Mouse (Mus musculus): Measurements from ENCODE around the gene Msh5. TPM values are rescaled to one million over a fixed set of nuclear protein-coding genes. Genes with fewer than 3 reads are reported as not detected.
A peak's percentile ranks its signal among the peaks of the same experiment; 100 is the strongest.
"Not testable (repeated sequence)": the region's sequence is repeated elsewhere in the genome, so short reads cannot be mapped to it uniquely, and the experiment has no call there.

Msh5 gene
- polyA plus RNA-seq, 1 experiment = 5.2 TPM

DNA sequence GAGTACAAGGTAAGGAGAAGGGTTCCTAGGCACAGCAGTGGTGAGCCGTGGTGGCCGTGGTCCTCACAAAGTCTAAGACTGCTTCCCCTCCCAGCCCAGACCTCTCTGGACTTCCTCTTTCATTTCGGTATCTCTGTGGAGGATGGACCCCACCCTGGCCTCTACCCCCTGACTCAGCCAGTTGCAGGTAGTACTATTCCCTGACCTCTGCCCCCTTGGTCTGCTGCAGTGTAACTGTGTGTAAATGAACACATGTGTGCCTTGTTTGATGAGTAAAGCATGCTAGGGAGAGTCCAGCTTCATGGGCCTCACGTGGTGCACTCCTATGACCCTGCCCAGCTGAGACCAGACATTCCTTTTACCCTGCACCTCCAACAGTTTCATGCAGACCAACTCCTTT lies 22.8 kb downstream of the Msh5 start:
- DNase-seq (ENCODE audit: low read depth) = no peak

DNA sequence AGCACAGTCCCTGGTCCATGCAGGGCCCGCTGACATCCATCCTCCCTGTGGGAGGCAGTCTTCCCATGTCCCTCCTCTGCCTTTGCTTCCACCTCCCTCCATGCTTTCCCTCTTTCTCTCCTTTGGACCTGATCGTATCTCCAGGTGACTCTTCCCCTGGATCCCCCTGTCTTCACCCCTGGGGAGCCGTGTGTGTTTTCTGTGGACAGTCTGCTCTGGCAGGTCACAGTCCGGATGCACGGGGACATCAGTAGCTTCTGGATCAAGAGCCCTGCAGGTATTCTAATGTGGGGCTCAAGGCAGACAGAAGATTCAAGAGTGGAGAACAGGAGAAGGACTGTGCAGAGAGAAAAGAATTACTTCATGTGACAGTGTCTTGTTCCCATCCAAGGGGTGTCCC lies 23.3 kb downstream of the Msh5 start:
- no peak for DNase-seq (ENCODE audit: low read depth)

DNA sequence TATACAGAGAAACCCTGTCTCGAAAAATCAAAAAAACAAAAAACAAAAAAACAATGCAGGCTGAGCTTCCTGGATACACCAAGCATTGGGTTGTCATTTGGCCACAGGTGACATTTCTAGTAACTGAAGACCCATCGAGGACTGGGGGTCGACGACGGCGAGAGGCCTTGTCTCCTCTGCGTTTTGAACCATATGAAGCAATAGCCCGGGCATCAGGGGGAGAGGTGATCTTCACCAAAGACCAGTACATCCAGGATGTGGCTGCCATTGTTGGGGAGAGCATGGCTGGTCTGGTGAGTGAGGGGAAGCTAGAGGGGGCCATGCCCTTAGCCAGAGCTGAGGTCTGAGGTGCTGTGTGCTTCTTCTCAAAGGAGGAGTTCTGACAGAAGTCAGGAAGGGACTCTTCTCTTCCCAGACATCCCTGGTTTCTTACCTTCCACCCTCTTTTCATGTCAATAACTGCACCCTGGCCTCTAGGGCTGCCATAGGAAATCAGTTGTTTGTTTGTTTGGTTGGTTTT lies 23.9 kb downstream of the Msh5 start:
- no peak for DNase-seq (ENCODE audit: low read depth)

DNA sequence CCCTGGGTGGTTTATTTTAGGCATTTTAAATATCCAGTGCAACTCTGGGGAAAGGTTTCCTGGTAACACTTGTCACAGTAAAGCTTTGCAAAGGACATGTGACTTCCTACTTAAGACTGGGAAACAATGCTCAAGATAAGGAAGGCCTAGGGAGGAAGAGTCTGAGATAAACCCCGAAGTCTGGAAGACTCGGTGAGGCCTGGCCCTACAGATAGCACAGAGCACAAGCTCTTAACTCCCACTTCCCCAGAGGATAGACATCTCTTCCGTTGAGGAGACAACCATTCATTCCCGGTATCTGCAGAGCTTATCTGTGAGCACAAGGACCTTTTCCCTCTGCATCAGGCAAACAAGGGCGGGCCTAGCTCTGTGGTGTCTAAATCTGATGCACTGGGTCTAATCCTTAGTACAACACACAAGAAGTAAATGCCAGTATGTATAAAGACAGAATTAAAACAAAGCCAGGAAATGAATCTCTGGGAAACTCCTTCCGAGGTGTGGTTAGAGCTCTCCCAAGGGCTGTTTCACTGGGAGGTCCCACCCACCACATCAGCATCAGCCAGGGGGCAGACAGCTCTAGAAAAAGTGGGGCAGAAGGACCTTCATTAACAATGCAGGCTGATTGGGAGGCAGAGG lies 24.6 kb downstream of the Msh5 start:
- DNase-seq (ENCODE audit: low read depth) = no peak

DNA sequence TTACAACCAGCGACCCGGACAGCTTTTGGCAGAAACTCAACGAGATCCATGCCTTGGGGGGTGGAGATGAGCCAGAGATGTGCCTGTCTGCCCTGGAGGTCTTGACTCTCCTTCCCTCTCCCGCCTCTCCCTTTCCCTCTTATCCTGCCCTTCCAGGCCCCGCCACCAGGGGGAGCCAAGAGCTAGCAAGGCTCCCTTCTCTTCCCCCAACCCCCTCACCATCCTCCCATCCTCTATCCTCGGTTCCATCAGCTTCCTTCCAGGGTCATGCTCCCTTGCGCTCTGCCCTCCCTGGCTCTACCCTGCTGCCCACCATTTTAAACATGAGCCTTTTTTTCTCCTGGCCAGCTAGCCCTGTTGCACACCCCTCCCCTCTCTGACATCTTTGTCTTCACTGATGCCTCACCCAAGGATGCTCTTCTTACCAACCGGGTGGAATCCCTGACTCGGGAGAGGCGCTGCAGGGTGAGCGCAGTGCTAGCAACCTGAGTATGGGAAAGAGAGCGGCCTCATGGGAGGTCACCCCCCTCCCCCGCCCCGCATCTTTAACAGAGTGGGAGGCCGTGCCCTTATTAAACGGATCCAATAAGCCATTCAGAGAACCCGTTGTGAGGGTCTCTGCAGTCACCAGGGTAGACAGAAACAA lies 25.3 kb downstream of the Msh5 start:
- DNase-seq (ENCODE audit: low read depth) = no peak

DNA sequence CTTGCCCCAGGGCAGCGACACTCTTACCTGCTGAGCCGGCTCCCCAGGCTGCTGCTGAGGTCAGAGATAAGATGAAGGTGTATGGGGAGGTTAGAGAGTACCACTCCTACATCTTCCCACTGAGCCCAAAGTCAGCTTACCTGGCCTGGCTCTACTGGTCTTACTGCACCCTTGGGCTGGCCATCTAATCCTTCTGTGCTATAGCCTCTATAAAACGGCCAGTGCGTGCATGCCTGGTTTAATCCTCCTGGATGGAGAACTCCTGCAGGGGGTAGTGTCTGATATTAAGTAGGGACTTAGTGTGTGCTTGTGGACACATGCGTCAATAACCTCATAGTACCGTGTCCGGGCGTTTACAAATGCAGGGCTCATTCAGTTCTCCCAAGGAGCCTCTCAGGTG lies 26.0 kb downstream of the Msh5 start:
- peak; percentile 54 for DNase-seq (ENCODE audit: low read depth)

DNA sequence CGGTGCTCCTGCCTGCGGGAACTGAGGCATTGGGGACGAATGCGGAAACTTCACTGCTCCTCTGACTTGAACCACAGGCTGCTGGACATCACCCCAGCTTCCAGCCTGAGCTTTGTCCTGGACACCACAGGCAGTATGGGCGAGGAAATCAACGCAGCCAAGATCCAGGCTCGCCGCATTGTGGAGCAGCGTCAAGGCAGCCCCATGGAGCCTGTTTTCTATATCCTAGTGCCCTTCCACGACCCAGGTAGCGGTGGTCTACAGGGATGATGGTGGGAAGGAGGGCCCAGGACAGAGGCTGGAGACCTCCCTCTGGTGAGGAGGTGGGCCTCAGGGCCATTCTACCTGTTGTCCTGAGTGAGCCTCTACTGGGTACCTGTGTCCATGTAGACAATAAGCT lies 26.7 kb downstream of the Msh5 start:
- no peak for DNase-seq (ENCODE audit: low read depth)

DNA sequence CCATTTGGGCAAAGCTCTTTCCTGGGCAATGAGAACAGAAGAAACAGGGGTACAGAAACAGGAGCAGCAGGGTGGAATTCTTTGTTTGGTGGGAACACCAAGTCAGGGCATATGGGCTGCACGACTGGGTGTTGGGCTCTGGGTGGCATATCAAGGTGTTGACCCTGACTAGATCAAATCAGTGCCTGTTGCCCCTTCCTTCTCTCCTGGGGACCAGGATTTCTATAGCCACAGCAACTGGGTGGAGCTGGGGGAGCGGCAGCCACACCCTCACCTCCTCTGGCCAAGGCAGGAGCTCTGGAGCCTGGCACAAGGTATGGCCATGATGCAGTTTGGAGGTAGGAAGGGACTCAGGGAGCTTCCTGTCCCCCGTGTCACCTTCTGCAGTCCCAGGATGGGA lies 28.4 kb downstream of the Msh5 start:
- DNase-seq (ENCODE audit: low read depth) = no peak

DNA sequence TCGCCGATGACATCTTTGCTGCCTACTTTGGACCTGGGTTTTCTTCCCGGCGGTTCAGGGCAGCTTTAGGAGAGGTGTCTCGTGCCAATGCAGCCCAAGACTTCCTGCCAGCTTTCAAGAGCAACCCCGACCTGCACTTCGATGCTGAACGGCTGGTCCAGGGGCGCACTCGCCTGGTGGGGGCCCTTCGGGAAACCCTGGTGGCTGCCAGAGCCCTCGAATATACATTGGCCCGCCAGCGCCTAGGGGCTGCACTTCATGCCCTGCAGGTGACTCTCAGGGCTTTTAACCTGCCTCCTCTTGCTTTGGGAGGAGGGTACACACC lies 28.9 kb downstream of the Msh5 start:
- no peak for DNase-seq (ENCODE audit: low read depth)

DNA sequence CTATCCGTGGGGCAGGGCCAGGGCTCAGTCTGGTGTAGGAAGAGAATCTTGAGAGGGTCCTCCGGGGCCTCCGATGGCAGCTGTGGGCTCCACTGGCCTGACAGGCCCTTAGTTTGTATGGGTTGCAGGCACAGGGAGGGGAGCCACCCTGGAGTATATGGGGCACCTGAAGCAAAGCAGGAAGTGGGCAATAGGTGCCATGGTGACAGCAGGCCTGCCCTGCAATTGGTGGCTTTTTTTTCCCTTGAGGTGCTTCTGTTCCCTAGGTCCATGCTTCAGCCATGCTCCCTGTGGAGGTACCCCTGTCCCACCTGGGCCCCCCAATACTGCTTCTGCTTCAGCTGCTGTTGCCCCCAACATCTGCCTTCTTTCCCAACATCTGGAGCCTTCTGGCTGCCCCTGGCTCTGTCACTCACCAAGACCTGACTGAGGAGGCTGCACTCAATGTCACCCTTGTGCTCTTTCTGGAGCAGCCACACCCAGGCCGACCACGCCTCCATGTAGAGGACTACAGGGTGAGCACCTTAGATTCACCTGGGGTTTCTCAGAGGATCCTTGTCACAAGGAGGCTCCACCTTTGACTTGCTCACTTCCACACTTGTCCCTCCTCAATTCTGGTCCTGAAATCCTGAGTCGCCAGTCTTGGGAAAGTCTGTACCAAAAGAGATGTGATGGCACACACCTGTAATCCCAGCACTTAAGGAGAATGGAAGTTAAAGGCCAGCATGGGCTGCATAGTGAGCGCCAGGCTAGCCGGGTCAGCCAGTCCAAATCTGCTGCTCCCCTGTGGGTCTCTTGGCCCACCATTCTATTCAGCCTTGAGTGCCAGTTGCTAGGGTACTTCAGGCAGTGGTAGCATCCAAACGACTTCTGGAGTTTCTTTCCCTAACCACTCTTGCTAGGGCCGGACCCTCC lies 29.5 kb downstream of the Msh5 start:
- no peak for DNase-seq (ENCODE audit: low read depth)

DNA sequence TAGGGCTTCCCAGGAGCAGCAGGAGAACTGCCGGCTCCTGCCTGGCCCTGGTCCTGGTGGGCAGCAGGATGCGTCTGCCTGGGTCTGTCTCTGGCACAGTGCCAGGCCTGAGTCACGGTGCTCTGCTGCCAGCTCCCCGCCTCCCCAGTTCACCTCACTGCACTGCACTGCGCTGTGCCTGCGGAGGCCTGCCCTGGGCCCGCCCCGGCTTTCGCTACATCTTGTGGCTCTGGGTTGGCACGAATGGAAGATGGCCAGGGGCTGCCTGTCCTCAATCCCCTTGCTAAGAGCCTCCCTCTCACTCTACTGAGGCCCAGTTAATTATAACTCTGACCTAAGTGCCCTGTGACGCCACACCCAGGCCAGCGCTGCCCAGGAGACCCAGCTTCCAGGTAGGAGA lies 30.2 kb downstream of the Msh5 start, which contains the start of gene Vwa7:
Gene Vwa7, plus strand, starts transcription at position 204 of the 400 bp plus-strand sequence.
- no peak for DNase-seq (ENCODE audit: low read depth)

DNA sequence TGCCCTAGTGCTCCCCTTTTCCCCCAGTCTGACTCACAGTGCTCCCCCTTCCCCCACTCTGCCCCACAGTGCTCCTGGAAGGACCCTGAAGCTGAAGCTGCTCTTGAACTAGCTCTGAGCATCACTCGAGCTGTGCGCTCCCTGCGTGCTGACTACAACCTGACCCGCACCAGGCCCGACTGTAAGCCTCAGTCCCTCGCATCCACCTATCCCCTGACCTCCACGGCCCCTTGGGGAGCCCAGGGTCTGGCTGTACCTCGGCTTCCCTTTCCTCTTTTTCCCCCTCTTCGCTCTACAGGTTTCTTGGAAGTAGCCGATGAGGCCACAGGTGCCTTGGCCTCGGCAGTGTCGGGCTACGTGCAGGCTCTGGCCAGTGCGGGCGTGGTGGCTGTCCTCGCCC lies 31.2 kb downstream of the Msh5 start:
- DNase-seq (ENCODE audit: low read depth) = no peak

DNA sequence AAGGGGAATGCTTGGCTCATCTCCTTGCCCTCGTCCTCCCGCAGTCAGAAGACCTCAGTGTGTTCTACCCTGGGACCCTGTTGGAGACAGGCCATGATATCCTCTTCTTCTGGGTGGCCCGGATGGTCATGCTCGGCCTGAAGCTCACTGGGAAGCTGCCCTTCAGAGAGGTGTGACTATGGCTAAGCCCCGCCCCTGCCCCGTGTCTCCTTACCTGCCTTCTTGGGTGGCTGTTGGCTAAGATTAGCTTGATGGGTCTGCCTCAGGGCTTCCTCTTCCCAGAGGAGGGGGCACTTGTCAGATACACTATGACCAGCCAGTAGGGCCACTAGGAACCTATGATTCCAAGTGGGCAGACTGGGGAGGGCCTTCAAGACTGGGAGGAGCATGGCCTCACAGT lies 33.3 kb downstream of the Msh5 start:
- no peak for DNase-seq (ENCODE audit: low read depth)

DNA sequence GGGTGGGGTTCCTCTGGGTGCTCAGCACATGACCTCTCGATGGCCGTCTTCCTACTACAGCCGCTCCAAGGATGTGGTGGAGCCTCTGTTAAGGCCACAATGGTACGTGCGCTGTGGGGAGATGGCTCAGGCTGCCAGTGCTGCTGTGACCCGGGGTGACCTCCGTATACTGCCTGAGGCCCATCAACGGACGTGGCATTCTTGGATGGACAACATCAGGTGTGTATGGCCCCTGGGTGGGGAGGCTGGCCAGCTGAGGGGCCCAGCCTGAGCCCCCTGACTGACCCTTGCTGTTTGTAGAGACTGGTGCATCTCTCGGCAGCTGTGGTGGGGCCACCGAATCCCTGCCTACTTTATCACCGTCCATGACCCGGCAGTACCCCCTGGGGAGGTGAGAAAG lies 34.1 kb downstream of the Msh5 start:
- no peak for DNase-seq (ENCODE audit: low read depth)

DNA sequence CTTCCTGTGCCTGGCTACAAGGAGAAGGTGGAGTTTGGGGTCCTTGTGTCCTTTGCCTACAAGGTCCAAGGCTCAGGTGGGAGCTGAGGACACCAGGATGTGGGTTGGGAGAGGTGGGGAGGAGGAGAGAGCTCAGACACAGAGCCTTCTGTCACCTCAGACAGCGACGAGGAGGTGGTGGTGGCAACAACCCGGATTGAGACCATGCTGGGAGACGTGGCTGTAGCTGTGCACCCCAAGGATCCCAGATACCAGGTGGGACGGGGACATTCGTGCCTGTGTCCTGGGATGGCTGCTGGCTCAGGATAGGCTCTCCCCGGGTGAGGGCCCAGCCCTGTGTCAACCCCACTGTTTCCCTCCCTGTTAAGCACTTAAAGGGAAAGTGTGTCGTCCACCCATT lies 35.1 kb downstream of the Msh5 start:
- no peak for DNase-seq (ENCODE audit: low read depth)

DNA sequence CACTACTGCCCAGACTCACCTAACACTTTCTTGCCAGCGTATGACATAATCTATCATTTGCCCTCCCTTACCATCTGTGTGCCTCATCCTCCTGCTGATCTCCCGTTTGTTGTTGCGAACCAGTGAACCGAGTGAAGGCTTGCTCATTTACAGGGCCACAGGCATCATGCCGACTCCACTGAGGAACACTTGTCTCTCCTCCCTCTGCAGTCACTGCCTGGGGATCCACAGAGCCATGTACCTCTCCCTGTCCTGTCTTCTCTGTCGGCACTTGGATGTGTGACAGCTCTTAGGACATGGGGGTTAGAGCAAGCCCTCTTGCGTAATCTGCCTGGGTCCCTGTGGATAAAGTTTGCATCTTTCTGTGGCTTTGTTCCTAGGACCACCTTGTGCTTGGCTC lies 37.0 kb downstream of the Msh5 start:
- no peak for DNase-seq (ENCODE audit: low read depth)

DNA sequence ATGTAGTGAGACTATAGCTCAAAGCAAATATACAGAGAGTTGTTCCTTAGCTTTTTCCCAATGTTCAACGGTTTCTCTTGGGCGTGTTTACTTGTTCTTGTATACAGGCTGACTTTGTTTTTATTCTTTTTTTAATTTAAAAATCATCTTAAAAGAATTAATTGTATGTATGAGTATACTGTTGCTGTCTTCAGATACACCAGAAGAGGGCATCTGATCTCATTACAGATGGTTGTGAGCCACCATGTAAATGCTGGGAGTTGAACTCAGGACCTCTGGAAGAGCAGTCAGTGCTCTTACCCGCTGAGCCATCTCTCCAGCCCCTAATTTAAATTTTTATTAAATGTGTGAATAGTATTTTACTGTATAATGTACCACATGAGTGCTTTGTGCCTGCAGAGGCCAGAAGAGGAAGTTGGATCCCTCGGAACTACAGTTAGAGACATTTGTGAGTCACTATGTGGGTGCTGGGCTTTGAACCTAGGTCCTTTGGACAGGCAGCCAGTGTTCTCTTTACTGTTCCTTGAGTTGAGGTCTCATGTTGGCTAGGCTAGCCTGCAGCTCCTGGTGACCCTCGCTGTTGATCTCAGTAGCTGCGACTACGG lies 39.1 kb downstream of the Msh5 start:
- no peak for DNase-seq (ENCODE audit: low read depth)

DNA sequence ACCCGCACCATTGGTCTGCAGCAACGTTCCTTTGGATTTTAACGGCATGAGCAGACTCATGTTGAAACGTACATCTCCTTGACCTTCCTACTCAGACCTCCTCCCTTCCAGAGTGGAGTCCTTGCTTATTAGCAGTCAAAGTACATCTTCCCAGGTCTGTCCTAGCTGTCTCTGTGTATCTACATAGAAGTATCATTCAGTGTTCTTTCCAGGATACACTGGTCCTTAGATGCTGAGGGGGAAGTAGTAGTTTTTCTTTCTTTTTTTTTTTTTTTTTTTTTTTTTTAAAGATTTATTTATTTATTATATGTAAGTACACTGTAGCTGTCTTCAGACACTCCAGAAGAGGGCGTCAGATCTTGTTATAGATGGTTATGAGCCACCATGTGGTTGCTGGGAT lies 40.6 kb downstream of the Msh5 start:
- DNase-seq (ENCODE audit: low read depth) = not testable (repeated sequence)

DNA sequence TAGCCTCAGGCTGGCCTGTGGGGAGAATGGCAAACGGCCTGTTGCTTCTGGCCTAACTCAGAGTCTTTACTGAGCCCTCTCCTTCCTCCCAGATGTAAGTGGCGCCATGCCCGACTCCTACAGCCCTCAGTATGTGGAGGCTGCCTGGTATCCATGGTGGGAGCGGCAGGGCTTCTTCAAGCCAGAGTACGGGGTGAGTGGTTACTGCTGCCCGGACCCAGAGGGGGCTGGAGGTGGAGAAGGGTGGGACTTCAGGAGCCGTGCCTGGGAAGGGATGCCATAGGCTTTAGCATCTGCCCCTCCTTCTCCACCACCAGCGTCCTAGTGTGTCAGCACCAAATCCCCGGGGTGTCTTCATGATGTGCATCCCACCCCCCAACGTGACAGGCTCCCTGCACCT lies 41.4 kb downstream of the Msh5 start:
- DNase-seq (ENCODE audit: low read depth) = no peak

DNA sequence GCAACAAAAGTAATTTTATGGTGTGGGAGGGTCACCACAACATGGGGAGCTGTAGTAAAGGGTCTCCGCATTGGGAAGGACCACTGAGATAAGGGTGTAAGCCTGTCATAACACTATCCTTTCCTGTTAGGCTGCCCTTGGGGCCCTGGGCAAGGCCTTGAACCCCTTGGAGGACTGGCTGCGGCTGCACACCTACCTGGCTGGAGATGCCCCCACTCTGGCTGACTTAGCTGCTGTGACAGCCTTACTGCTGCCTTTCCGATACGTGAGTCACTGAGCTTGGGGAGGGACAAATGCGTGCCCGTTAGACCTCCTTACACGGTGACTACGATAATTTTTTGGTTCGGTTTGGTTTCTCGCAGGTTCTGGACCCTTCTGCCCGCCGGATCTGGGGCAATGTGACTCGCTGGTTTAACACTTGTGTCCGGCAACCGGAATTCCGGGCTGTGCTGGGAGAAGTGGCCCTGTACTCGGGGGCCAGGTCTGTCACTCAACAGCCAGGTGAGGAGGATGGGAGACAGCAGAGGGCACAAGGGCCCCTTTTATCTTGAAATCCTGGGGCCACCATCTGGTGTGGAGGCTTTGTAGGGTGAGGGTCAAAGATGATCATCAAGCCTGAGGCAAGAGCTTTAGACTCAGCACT lies 42.3 kb downstream of the Msh5 start:
- no peak for DNase-seq (ENCODE audit: low read depth)

DNA sequence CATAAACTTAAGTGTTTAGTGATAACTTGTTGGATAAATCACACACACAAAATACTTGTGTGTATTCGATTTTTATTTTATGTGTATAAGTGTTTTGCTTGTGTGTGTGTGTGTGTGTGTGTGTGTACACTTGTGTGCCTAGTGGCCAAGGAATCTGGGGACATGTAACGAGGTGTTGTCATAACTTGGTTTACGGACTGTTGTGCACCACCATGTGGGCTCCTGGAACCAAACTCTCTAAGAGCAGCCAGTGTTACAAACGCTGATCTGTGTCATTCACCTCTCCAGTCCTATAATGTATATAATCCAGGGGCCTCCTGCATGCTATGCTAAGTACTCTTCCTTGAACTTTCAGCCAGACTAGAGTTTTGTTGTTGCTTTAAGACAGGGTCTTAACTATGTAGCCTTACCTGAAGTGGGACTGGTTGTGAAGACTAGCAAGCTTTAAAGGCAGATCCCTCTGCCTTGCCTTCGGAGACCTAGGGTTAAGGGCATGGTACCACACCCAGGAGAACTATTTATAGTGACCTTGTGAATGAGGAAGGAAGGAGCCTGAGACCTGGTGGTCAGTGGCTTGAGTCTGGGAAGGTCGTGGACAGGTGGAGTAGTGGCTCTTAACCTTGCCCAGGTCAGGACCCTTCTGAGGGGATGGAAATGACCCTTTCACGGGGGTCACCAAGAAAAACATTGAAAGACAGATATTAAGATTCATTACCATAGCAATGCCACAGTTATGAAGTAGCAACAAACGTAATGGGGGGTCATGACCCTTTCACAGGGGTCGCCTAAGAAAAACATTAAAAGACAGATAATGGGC lies 43.3 kb downstream of the Msh5 start:
- DNase-seq (ENCODE audit: low read depth) = no peak

Data from gonadal fat pad, adult 2 months (tissue).